Mouse (Mus musculus) cortical plate, adult 2 months (tissue): ENCODE results near the gene Ranbp17.

Experiments
- CTCF ChIP-seq: fragments of 200-500 bp; IDR thresholded peaks from 2 replicates; pipeline ENCODE4 v1.5.1; 2011; ENCODE audit warnings: mild to moderate bottlenecking, control low read depth, low read length; ENCODE audit not compliant: insufficient read depth; ENCODE audit errors: extremely low read depth
- POLR2A ChIP-seq: fragments of 200-500 bp; IDR thresholded peaks from 2 replicates; pipeline ENCODE4 v1.6.1; 2011; ENCODE audit warnings: mild to moderate bottlenecking, low read length, control low read depth; ENCODE audit not compliant: insufficient read depth; ENCODE audit errors: extremely low read depth

GRCm38 (mm10) chr11:33197673-33198072 is 315.9 kb downstream of the Ranbp17 start:
- no peak for TF ChIP-seq CTCF
- no peak for TF ChIP-seq POLR2A
